Mouse (Mus musculus): ENCODE results near the gene Phykpl.

DNA sequence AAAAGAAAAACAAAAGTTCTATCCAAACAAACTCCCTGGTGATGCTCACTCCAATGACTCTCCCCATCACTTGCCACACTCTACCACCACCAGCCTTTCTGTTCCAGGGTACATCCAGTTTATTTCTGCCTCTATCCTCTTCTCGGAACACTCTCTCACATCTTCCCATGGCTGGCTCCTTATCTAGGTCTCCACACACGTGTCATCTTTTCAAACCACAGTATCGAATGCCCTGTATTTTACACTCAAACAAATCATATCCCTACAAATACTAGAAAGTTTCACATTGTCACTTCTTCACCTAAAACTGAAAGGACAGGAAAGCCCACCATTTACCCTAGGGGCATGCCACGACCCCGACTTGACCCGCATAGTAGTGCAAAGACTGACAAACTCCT lies 50.6 kb downstream of the Phykpl start:
- TF ChIP-seq CTCF (IDR thresholded peaks at IDR 0.05; ENCODE audit: control insufficient read depth, insufficient read depth, insufficient read length) (no peak), MYOD1 (IDR thresholded peaks at IDR 0.05; ENCODE audit: control insufficient read depth, insufficient read length, low read depth) (no peak), MAX (IDR thresholded peaks at IDR 0.05) (no peak)

Measured in C2C12 (cell line).